Mouse (Mus musculus) sigmoid colon, adult 10 weeks (tissue): Measurements from ENCODE around the gene Trpv5. TPM values are rescaled to one million over a fixed set of nuclear protein-coding genes. Genes with fewer than 3 reads are reported as not detected.

Source experiments
- polyA plus RNA-seq: library from polyadenylated mRNA; stranded (reverse); fragments of 350-450 nt; fragmentation: Illumina TruSeq; extraction: RNeasy Lipid Tissue Mini Kit (QIAGEN cat#74804); gene quantifications from one replicate; pipeline ENCODE4 v1.2.3, GENCODE M21; 2014; ENCODE audit warnings: low read depth, low replicate concordance

The Trpv5 gene
- polyA plus RNA-seq = not detected

DNA sequence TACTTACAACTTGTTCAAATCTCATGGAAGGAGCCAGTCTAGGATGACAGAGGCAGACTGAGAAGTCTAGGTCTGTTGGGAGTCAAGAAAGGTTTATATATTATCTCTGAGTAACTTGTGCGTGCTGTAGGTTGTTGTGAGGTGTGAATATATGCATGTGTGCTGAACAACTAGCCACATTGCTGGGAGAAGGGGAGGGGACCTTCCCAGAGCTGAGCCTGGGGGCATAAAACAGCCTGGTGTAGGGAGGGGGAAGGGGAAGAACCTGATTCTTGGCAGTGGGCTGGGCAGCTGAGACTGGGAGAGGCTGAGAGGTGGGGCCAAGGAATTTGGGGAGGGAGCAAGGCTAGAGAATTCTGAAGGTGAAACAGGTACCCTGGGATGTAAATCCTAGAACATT lies at the start of gene Trpv5:
Gene Trpv5, minus strand, starts transcription at position 101 of the 400 bp plus-strand sequence.

DNA sequence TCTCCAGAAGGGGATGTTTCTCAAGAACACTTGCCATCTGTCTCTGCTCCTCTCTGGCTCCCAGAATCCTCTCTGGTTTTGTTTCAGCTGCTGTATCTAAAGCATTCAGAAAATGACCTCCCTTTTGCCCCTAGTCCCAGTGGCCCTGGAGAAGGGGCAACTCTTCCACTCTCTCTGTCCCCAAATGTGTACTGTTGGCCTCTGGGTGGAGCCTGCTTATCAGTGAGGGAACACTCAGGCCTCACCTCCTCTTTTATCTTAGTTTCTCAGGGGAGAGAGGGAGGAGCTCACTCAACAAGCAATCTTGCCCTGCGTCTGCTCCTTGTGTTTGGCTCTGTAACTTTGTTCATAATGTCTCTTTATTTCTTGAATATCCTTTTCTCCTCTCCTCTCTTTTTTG lies 23.6 kb upstream of the Trpv5 start, which contains the start of gene Kel:
Gene Kel, minus strand, starts transcription at position 217 of the 400 bp plus-strand sequence.

DNA sequence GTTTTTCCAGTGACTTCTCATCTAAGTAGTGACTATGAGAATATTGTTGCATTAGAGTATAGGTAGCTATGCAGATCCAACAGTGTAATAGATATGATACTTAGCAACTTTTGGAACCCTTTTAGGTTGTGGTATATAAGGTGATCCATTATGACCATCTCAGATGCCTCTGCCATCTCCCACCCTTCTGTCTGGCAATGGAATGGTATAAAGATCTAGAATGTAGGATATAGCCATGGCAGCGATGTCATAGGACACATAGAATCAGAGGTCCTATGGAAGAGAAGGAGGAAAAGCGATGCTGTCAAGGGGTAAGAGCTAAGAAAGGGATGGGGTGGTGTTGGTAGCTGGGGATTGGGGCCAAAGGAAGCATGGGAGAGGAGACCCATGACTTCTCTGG lies 3.6 kb upstream of the Trpv5 start, which contains the start of gene Llcfc1:
Gene Llcfc1, plus strand, starts transcription at position 301 of the 400 bp plus-strand sequence.

DNA sequence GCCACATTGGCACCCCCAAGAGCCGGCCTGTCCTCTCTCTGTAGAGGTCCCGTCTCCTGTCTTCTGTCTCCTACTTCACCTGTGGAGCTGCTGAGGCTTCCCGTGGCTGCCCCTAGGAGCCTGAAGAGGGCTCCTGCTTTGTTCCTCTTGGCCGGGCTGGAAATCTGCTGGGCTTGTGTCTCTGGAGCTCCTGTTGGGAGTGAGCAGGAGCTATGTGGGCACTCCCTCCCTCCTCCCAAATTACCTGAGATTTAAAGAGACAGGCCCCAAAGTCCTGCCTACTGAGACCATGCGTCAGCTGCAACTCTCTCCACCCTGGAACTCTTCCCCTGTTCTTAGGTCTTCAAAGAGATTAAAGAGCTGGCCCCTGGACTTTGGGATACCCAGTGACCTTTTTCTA lies 44.4 kb downstream of the Trpv5 start, which contains the start of gene Trpv6:
Gene Trpv6, minus strand, starts transcription at position 228 of the 400 bp plus-strand sequence.

DNA sequence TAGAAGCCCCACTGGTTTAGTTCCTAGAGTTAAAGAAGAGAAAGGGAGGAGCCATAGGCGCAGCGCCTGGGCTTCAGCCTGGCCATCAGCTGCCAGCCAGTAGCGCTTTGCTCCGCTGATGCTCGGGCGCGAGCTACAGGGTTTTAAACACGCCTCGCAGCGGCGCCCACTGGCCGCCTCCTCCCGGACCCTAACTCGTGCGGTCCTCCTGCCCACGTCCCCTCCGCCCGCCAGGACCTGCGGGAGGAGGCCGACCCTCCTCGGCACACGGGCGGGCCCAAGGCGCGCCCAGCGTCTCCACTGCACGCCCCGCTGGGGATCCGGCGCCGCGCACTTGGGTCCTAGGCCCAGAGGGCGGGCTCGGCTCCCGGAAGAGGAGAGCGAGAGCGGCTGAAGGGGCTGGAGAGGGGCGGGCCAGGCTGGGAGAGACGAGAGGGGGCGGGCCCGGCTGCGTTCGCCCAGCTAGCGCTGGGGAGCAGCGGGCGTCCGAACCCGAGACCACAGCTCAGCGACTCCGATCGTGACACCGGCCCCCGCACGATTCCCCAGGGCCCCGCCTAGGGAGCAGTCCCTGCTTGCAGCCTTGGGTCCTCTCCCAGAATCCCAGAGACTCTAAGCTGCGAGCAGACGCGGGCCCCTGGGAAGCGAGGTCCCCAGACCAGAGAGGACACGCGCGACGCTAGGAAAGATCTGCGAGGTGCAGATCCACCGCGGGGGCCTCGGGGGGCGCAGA lies 75.3 kb downstream of the Trpv5 start, which contains the start of gene Ephb6:
Gene Ephb6, plus strand, starts transcription at position 422 of the 733 bp plus-strand sequence.

Other genes starting within 250 kb of the Trpv5 start
- not detected for gene Gm10334, start 234.6 kb downstream of the Trpv5 start, polyA plus RNA-seq
- not detected for gene Prss1, start 221.8 kb downstream of the Trpv5 start, polyA plus RNA-seq
- 2.5 TPM for gene Prss2, start 159.0 kb downstream of the Trpv5 start, polyA plus RNA-seq
- not detected for gene Ephb6, start 75.3 kb downstream of the Trpv5 start, polyA plus RNA-seq
- 2.2 TPM for gene Trpv6, start 44.4 kb downstream of the Trpv5 start, polyA plus RNA-seq
- not detected for gene Llcfc1, start 3.7 kb upstream of the Trpv5 start, polyA plus RNA-seq
- gene Kel, start 23.6 kb upstream of the Trpv5 start, polyA plus RNA-seq = not detected
- gene Olfr459, start 94.4 kb upstream of the Trpv5 start, polyA plus RNA-seq = not detected
- not detected for gene Pip, start 166.8 kb upstream of the Trpv5 start, polyA plus RNA-seq
- not detected for gene Sval2, start 172.2 kb upstream of the Trpv5 start, polyA plus RNA-seq